Mouse (Mus musculus) forebrain, embryonic 11.5 days (tissue): Measurements from ENCODE around the gene Isg20l2. TPM values are rescaled to one million over a fixed set of nuclear protein-coding genes. Genes with fewer than 3 reads are reported as not detected.

Experiments
- ATAC-seq: fragments of 200-750 bp; cut with Nextera tagmentation; replicated peaks from 2 replicates; pipeline ENCODE4 v1.8.0; 2017; ENCODE audit warnings: moderate TSS enrichment; ENCODE audit not compliant: low FRiP score
- DNase-seq: peaks from one replicate; pipeline ENCODE4 v3.0.0-alpha.2; 2017; ENCODE audit warnings: low spot score
- H3K27ac ChIP-seq: fragments of 300-500 bp; sonication (generic); 2 replicates; pipeline ENCODE4 v1.5.1; 2014; ENCODE audit warnings: low read depth, low read length
- H3K27me3 ChIP-seq: fragments of 300-500 bp; sonication (generic); 2 replicates; pipeline ENCODE4 v1.6.1; 2014; ENCODE audit warnings: mild to moderate bottlenecking, low read length, mixed read lengths; ENCODE audit not compliant: control insufficient read depth, insufficient read depth
- H3K36me3 ChIP-seq: fragments of 300-500 bp; sonication (generic); 2 replicates; pipeline ENCODE4 v1.6.1; 2014; ENCODE audit warnings: mild to moderate bottlenecking, low read length, moderate library complexity, mixed read lengths; ENCODE audit not compliant: control insufficient read depth, insufficient read depth
- H3K4me1 ChIP-seq: fragments of 300-500 bp; sonication (generic); replicated peaks from 2 replicates; pipeline ENCODE4 v1.6.1; 2014; ENCODE audit warnings: low read length, mixed read lengths; ENCODE audit not compliant: control insufficient read depth, insufficient read depth
- H3K4me2 ChIP-seq: fragments of 300-500 bp; sonication (generic); 2 replicates; pipeline ENCODE4 v1.6.1; 2014; ENCODE audit warnings: low read depth, mild to moderate bottlenecking, low read length, moderate library complexity, mixed read lengths; ENCODE audit not compliant: severe bottlenecking
- H3K4me3 ChIP-seq: fragments of 300-500 bp; sonication (generic); 2 replicates; pipeline ENCODE4 v1.5.1; 2014; ENCODE audit warnings: low read depth, low read length
- H3K9ac ChIP-seq: fragments of 300-500 bp; sonication (generic); 2 replicates; pipeline ENCODE4 v1.6.1; 2014; ENCODE audit warnings: low read length
- H3K9me3 ChIP-seq: fragments of 300-500 bp; sonication (generic); 2 replicates; pipeline ENCODE4 v1.6.1; 2016; ENCODE audit warnings: low read length, mixed read lengths; ENCODE audit not compliant: control insufficient read depth
- WGBS: fragments of 180-500 bp; shearing (Covaris S2); extraction: QIAGEN DNeasy Blood & Tissue Kit; methylation state at CpG from one replicate; pipeline ENCODE4 v1.1.7; 2014; 5-methylcytosine and 5-hydroxymethylcytosine counted together
- polyA plus RNA-seq: library from polyadenylated mRNA; unstranded; fragments of >200 nt; fragmentation: Nextera tagmentation; extraction: Ambion mirVana; gene quantifications from 2 replicates; pipeline ENCODE4 v1.2.1, GENCODE M21; 2014

The Isg20l2 gene
- polyA plus RNA-seq, 1 experiment from 2014 or later, result 73.9 TPM

- Histone ChIP-seq H3K4me2 (peak overlapping the region; percentile 77), H3K27me3 (no peaks in the 10 kb centered on the region), H3K36me3 (no peaks in the 10 kb centered on the region; the same call in 1 of the 2 replicates), H3K4me3 (peak overlapping the region; percentile 50), H3K27ac (peak overlapping the region; percentile 84), H3K9ac (peak overlapping the region; percentile 75), H3K9me3 (no peaks in the 10 kb centered on the region), H3K4me1 (peaks cover 50% of the 10 kb centered on the region)
- ATAC-seq (peak; percentile 4; the same call in 1 of the 2 replicates), DNase-seq (peak; percentile 68)
- 1% methylated on average over 26 of the region's 26 CpGs for WGBS
Observed at GRCm38 (mm10) chr3:87947056-87947810, 17.1 kb downstream of the Isg20l2 start.

- DNase-seq (peak; percentile 84), ATAC-seq (peak; percentile 19; the same call in 1 of the 2 replicates)
- H3K4me2 ChIP-seq, result peak overlapping the region; percentile 77
- H3K9me3 ChIP-seq, result no peaks in the 10 kb centered on the region
- H3K4me3 ChIP-seq, result peak overlapping the region; percentile 50
- peaks cover 55% of the 10 kb centered on the region for H3K4me1 ChIP-seq
- WGBS, result under 1% methylated on average over 17 of the region's 17 CpGs
- H3K9ac ChIP-seq, result peak overlapping the region; percentile 75
- peaks cover 3% of the 10 kb centered on the region; the same call in 1 of the 2 replicates for H3K36me3 ChIP-seq
- no peaks in the 10 kb centered on the region for H3K27me3 ChIP-seq
- peak overlapping the region; percentile 84 for H3K27ac ChIP-seq
Observed at GRCm38 (mm10) chr3:87947811-87948199, 17.7 kb downstream of the Isg20l2 start.

- Histone ChIP-seq H3K36me3 (peaks cover 5% of the 10 kb centered on the region; the same call in 1 of the 2 replicates), H3K4me3 (peak within 1 kb of the TSS; percentile 50), H3K4me2 (peak within 1 kb of the TSS; percentile 77), H3K27me3 (no peaks in the 10 kb centered on the region), H3K27ac (peak within 1 kb of the TSS; percentile 84), H3K9ac (peak within 1 kb of the TSS; percentile 75), H3K4me1 (peaks cover 57% of the 10 kb centered on the region), H3K9me3 (no peaks in the 10 kb centered on the region)
- DNase-seq, result peak; percentile 85
- peak; percentile 28 for ATAC-seq
- WGBS, result under 1% methylated on average over 35 of the region's 35 CpGs
Observed at GRCm38 (mm10) chr3:87948378-87949265, 18.5 kb downstream of the Isg20l2 start, which contains the start of gene Crabp2. Crabp2 (plus strand) TSS chr3:87948666.

GRCm38 (mm10) chr3:87949266-87949954, 19.3 kb downstream of the Isg20l2 start:
- Histone ChIP-seq H3K4me2 (peak overlapping the region; percentile 77), H3K27me3 (no peaks in the 10 kb centered on the region), H3K9ac (peak overlapping the region; percentile 75), H3K27ac (peak overlapping the region; percentile 84), H3K9me3 (no peaks in the 10 kb centered on the region), H3K4me1 (peaks cover 57% of the 10 kb centered on the region), H3K36me3 (peaks cover 5% of the 10 kb centered on the region; the same call in 1 of the 2 replicates), H3K4me3 (peak overlapping the region; percentile 50)
- DNase-seq (peak; percentile 66), ATAC-seq (no peak)
- WGBS, result under 1% methylated on average over 16 of the region's 16 CpGs

GRCm38 (mm10) chr3:87949955-87950515, 19.9 kb downstream of the Isg20l2 start:
- Histone ChIP-seq H3K4me2 (peak overlapping the region; percentile 77), H3K4me3 (peak overlapping the region; percentile 50), H3K4me1 (peaks cover 52% of the 10 kb centered on the region), H3K27ac (peak overlapping the region; percentile 84), H3K9ac (peak overlapping the region; percentile 75), H3K36me3 (peaks cover 5% of the 10 kb centered on the region; the same call in 1 of the 2 replicates), H3K27me3 (no peaks in the 10 kb centered on the region), H3K9me3 (no peaks in the 10 kb centered on the region)
- DNase-seq (peak; percentile 71), ATAC-seq (no peak)
- WGBS, result 2% methylated on average over 13 of the region's 13 CpGs

- WGBS, result 22% methylated on average over 12 of the region's 12 CpGs
- Histone ChIP-seq H3K36me3 (peaks cover 5% of the 10 kb centered on the region; the same call in 1 of the 2 replicates), H3K27me3 (no peaks in the 10 kb centered on the region), H3K27ac (peak overlapping the region; percentile 41; the same call in 1 of the 2 replicates), H3K9ac (peak overlapping the region; percentile 1), H3K4me2 (peak overlapping the region; percentile 26), H3K9me3 (no peaks in the 10 kb centered on the region), H3K4me1 (peaks cover 36% of the 10 kb centered on the region), H3K4me3 (peak overlapping the region; percentile 15; the same call in 1 of the 2 replicates)
- DNase-seq, result no peak
- ATAC-seq, result no peak
Observed at GRCm38 (mm10) chr3:87951946-87952345, 21.8 kb downstream of the Isg20l2 start.

GRCm38 (mm10) chr3:87952440-87952839, 22.3 kb downstream of the Isg20l2 start:
- Histone ChIP-seq H3K4me1 (peaks cover 31% of the 10 kb centered on the region), H3K4me2 (peak overlapping the region; percentile 26), H3K9ac (peak overlapping the region; percentile 1; the same call in 1 of the 2 replicates), H3K4me3 (peak overlapping the region; percentile 15; the same call in 1 of the 2 replicates), H3K9me3 (no peaks in the 10 kb centered on the region), H3K36me3 (peaks cover 5% of the 10 kb centered on the region; the same call in 1 of the 2 replicates), H3K27me3 (no peaks in the 10 kb centered on the region), H3K27ac (peak overlapping the region; percentile 41; the same call in 1 of the 2 replicates)
- ATAC-seq, result no peak
- DNase-seq, result peak; percentile 58
- WGBS, result 1% methylated on average over 5 of the region's 5 CpGs
